Mouse (Mus musculus): ENCODE results near the gene Trmt2a.
A peak's percentile ranks its signal among the peaks of the same experiment; 100 is the strongest.

- TF ChIP-seq CTCF (conservative IDR thresholded peaks at IDR 0.05; ENCODE audit: insufficient read depth, insufficient read length, low read depth, low read length) (no peak), POLR2A (IDR thresholded peaks at IDR 0.05; ENCODE audit: low read depth, low read length) (peak; percentile 95)
Measured at GRCm38 (mm10) chr16:18248433-18249363, at the start of gene Trmt2a, which contains the start of gene Ranbp1.
